Mouse (Mus musculus) spleen, postnatal 36 days (tissue): ENCODE data around the gene Zfp651.

Experiments
- DNase-seq, 2 experiments: peaks; one replicate each; pipeline ENCODE4 v3.0.0; 2022; ENCODE audit warnings: low spot score in 2 of 2, mixed read lengths in 1 of 2

Gene Zfp651

DNA sequence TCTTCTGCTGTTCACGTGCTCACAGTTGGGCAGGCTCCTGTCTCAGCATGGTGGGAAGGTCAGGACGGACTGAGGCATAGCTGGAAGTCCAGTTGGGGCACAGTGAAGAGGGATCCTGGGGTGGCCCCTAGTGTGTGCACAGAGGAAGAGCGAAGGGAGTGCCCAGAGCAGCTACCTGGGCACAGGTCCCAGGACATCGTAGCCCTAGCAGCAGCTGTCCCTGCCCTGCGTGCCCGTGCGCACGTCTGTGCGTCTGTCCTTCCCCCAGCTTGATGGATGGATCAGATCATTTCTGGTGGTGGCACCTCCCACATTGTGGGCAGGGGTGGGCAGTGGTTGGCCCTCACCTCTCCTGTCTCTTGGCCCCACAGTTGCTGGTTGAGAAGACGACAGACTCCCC is 3.1 kb downstream of the Zfp651 start:
- no peak for DNase-seq

DNA sequence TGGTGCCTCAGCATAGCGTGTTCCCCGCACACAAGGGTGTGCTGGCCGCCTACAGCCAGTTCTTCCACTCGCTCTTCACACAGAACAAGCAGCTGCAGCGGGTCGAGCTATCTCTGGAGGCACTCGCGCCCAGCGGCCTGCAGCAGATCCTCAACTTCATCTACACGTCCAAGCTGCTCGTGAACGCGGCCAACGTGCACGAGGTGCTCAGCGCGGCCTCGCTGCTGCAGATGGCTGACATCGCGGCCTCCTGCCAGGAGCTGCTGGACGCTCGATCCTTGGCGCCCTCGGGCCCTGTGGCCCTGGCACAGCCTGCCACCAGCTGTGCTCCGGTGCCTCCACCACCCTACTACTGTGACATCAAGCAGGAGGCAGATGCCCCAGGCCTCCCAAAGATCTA is 3.6 kb downstream of the Zfp651 start:
- no peak for DNase-seq

- no peak for DNase-seq
Observed at GRCm38 (mm10) chr9:121763716-121764115, 4.6 kb downstream of the Zfp651 start.

- no peak for DNase-seq
Observed at GRCm38 (mm10) chr9:121765166-121765855, 6.2 kb downstream of the Zfp651 start.

DNA sequence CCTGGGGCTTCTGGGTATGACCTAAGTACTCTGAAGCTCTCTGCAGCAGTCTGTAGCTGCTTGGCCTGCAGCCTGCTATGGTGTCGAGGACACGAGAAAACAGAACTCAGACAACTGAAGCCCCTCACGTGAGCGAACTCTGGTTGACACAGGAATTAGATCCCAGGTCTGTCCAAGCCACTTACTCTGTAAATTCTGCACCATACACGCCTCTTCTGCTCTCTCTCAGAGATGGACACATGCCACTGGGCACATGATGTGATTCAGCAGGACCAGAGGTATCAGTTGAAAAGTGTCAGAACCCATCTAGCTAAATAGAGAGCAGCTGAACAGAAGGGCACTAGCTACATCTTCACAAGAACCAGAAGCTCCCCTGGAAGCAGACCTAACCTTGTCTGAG is 13.3 kb downstream of the Zfp651 start:
- DNase-seq = no peak

DNA sequence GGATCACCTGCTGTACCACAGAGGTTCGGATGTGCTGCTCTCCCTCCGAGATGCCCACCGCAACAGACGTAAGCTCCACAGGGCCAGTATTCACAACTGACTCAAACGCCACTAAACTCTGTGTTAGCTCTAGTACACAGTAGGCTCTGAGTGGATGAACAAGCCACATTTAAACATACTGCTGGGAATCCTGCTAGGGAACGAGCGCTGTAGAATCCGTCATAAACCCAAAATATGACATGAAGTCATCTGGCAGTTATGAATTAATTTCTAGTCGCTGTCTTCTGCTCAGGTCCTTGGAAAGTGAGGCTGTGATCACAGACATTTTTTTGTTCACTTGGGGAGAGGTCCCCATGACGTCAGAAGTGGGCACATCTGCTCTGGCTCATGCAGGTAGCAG is 16.8 kb downstream of the Zfp651 start:
- no peak for DNase-seq

GRCm38 (mm10) chr9:121776511-121776910 is 17.4 kb downstream of the Zfp651 start:
- no peak for DNase-seq

- no peak for DNase-seq
Observed at GRCm38 (mm10) chr9:121777484-121778065, 18.4 kb downstream of the Zfp651 start, which contains the start of gene Klhl40. Klhl40 (plus strand) TSS chr9:121777607.

DNA sequence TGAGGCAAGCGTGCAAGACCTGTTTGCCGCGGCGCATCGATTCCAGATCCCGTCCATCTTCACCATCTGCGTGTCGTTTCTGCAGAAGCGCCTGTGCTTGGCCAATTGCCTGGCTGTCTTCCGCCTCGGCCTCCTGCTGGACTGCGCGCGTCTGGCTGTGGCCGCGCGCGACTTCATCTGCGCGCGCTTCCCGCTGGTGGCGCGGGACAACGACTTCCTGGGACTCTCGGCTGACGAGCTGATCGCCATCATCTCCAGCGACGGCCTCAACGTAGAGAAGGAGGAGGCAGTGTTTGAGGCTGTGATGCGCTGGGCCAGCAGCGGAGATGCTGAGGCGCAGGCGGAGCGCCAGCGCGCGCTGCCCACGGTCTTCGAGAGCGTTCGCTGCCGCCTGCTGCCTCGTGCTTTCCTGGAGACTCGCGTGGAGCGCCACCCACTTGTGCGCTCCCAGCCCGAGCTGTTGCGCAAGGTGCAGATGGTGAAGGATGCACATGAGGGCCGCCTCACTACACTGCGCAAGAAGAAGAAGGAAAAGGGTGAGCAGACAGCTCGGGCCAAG is 19.0 kb downstream of the Zfp651 start:
- no peak for DNase-seq

GRCm38 (mm10) chr9:121784801-121785200 is 25.7 kb downstream of the Zfp651 start:
- DNase-seq = no peak

- no peak for DNase-seq
Observed at GRCm38 (mm10) chr9:121785261-121785660, 26.1 kb downstream of the Zfp651 start.

DNA sequence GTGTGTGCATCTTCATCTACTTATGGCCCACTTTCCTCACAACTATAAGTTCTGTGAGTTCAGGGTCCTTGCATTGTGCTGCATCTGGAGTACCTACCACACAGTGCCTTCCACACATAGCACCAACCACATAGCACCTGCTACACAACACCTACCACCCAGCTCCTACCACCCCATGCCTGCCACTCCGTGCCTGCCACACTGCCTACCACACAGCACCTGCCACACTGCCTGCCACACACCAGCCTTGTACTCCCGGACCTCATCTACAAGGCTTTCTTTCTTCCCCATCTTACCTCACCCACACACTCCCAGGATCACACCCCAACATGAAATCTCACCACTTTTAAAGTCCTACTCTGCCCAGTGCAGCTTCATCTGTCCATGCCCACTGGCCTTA is 27.2 kb downstream of the Zfp651 start:
- DNase-seq = no peak

- DNase-seq = no peak
Observed at GRCm38 (mm10) chr9:121791206-121791605, 32.1 kb downstream of the Zfp651 start.

DNA sequence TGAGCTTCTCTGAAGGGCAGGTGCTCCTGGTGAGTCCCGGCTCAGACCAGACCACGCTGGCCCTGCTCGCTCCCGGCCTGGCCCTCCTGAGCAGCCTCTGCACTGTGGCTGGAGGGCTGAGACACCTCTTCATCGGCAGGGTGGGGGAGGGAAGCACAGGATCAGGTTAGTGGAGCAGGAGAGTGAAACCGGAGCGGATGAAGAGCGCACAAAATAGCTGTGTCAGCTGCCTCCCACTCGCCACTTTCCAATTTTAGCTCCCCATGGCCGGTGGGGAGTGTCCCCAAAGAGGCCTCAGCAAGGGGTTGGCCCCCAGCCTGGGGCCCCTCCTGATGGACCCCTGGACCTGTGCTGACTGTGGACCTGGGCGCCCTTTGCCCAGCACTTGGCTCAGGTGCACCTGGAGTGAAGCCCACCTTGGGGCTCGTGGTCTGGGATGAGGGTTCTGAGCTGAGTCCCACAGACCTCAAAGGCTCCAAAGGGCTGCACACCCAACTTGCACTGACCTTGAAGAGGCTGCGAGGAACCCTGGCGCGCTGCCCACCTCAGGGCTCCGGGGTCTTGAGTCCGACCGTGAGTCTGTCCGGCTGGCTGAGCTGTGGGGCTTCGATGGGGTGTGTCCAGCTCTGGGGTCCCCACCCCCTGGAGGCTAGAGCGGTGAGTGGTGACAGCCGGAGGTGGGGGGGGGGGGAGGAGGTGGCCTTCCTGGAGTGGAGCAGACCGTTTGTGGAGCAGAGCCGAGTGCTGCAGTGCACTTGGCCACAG is 32.8 kb downstream of the Zfp651 start, which contains the start of gene Hhatl:
Hhatl (minus strand) TSS at position 751 of the 765 bp plus-strand sequence.
- DNase-seq = no peak

DNA sequence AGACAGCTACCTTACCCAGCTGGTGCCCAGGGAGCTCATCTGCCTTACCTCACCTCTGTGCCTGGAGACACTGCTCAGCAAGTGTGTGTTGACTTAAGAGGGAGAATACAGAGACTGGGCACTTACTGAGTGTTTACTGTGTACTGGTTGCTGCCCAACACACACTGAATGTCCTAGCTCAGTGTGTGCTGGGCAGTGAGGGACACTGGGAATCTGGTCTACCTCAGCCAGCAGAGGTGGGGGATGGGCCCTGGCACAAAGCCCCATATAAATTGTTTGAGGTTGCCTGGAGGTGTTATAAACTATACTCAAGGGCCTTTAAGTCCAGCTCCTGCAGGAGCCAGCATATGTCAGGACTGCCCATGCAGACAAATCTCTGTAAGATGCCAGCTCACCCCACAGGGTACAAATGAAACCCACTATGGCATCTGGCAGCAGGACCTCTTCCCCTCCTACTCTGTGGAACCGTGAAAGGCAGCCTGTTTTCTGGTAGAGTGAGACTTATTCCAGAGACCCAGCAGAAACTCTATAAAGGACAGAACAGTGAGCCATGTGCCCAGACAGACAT is 35.9 kb downstream of the Zfp651 start:
- DNase-seq = no peak

DNA sequence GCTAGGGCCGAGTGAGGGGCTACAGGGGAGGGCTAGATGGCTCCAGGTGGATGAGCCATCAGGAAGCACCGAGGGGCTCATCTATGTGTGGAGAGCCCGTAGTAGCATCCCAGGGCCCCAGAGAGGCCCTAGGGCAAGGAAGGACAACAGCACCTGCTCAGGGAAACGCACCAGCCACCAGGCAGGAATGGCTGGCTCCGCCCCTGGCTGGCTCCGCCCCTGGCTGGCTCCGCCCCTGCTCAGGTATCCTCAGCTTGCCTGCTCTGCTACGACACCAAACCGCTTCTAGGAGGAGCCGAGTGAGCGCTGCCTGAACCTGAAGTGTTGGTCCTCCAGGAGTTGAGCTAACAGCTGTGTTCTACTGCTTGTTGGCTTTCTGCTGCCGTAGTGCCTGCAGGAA is 38.6 kb downstream of the Zfp651 start:
- DNase-seq = no peak

GRCm38 (mm10) chr9:121798887-121799520 is 39.9 kb downstream of the Zfp651 start:
- DNase-seq = no peak

DNA sequence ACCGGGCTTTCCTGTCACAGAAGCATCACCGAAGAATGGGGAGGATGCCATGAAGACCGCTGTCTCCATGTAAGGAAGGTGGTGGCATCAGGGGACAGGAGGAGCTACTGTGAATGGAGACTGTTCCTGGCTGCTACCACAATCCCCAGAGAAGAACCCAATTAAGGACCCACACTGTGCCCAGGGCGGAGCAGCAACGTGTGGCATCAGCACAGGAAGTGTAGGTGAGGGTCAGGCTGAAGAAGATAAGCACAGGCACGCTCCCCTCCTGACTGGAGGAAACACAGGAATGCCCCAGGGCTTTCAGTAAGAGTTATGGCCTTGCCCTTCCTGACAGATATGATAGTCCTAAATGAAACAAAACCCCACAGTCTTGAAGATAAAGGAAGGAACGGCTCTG is 43.6 kb downstream of the Zfp651 start:
- no peak for DNase-seq

DNA sequence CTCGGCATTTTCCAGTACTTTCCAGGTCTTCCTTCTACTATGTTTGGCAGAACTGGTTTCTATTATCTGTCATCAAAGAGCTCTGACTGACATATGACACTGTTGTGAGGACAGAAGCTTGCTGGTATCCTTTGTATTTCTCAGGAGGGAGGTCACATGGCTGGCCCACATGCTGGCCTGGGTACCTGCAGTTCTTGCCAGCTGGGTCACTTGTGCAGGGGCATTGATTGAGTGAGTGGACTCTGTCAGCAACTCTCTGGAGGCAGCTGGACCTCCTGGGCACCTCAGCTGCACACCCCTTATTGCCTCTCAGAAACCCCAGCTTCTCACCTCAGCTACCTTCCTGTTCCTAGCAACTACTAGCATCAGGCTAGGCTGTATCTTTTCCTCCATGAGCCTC is 48.4 kb downstream of the Zfp651 start:
- DNase-seq = no peak

- DNase-seq = no peak
Observed at GRCm38 (mm10) chr9:121807947-121808346, 48.8 kb downstream of the Zfp651 start.

DNA sequence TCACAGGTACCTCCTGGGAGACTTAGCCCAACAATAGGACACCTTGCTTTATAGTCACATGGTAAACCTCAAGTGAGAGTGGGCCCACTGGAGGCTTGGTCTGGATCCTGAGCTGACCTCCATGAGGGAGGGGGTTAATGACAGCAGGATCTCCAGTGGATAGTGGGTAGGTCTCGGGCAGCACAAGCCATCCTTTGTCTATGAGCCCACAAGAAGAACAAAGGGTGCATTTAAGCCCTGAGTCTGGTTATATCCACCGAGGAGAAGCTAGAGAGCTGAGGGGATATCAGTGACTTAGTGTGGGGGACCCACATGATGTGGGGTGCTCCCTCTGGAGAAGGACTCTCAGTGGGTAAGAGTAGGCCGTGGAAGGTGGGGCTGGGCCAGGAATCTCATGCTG is 49.4 kb downstream of the Zfp651 start:
- no peak for DNase-seq
